Mouse (Mus musculus): ENCODE results near the gene Cit.

Gene Cit

GRCm38 (mm10) chr5:115851029-115851365, 5.9 kb downstream of the Cit start:
- no peak for DNase-seq (ENCODE audit: low spot score in 2 of 2)

GRCm38 (mm10) chr5:115852431-115852830, 7.4 kb downstream of the Cit start:
- DNase-seq (ENCODE audit: low spot score in 2 of 2), result no peak

- DNase-seq (ENCODE audit: low spot score in 2 of 2), result no peak
Observed at GRCm38 (mm10) chr5:115853691-115854090, 8.6 kb downstream of the Cit start.

- DNase-seq (ENCODE audit: low spot score in 2 of 2), result no peak
Observed at GRCm38 (mm10) chr5:115854370-115854769, 9.3 kb downstream of the Cit start.

- DNase-seq (ENCODE audit: low spot score in 2 of 2), result no peak
Observed at GRCm38 (mm10) chr5:115858652-115859051, 13.6 kb downstream of the Cit start.

GRCm38 (mm10) chr5:115859461-115859860, 14.4 kb downstream of the Cit start:
- no peak for DNase-seq (ENCODE audit: low spot score in 2 of 2)

GRCm38 (mm10) chr5:115861991-115862390, 16.9 kb downstream of the Cit start:
- DNase-seq (ENCODE audit: low spot score in 2 of 2), result no peak

GRCm38 (mm10) chr5:115862439-115862838, 17.4 kb downstream of the Cit start:
- DNase-seq (ENCODE audit: low spot score in 2 of 2), result no peak

GRCm38 (mm10) chr5:115866296-115866695, 21.2 kb downstream of the Cit start:
- DNase-seq (ENCODE audit: low spot score in 2 of 2), result no peak

- no peak for DNase-seq (ENCODE audit: low spot score in 2 of 2)
Observed at GRCm38 (mm10) chr5:115868540-115868939, 23.5 kb downstream of the Cit start.

GRCm38 (mm10) chr5:115869198-115869597, 24.1 kb downstream of the Cit start:
- DNase-seq (ENCODE audit: low spot score in 2 of 2), result no peak

GRCm38 (mm10) chr5:115871153-115871552, 26.1 kb downstream of the Cit start:
- no peak for DNase-seq (ENCODE audit: low spot score in 2 of 2)

GRCm38 (mm10) chr5:115872106-115872505, 27.0 kb downstream of the Cit start:
- no peak for DNase-seq (ENCODE audit: low spot score in 2 of 2)

GRCm38 (mm10) chr5:115872956-115873355, 27.9 kb downstream of the Cit start:
- DNase-seq (ENCODE audit: low spot score in 2 of 2), result no peak

GRCm38 (mm10) chr5:115877425-115877824, 32.3 kb downstream of the Cit start:
- no peak for DNase-seq (ENCODE audit: low spot score in 2 of 2)

GRCm38 (mm10) chr5:115882165-115882564, 37.1 kb downstream of the Cit start:
- no peak for DNase-seq (ENCODE audit: low spot score in 2 of 2)

GRCm38 (mm10) chr5:115884429-115884828, 39.4 kb downstream of the Cit start:
- no peak for DNase-seq (ENCODE audit: low spot score in 2 of 2)

- no peak for DNase-seq (ENCODE audit: low spot score in 2 of 2)
Observed at GRCm38 (mm10) chr5:115893772-115894171, 48.7 kb downstream of the Cit start.

- no peak for DNase-seq (ENCODE audit: low spot score in 2 of 2)
Observed at GRCm38 (mm10) chr5:115897036-115897435, 52.0 kb downstream of the Cit start.

- DNase-seq (ENCODE audit: low spot score in 2 of 2), result no peak
Observed at GRCm38 (mm10) chr5:115907037-115908009, 62.2 kb downstream of the Cit start.

GRCm38 (mm10) chr5:115908251-115908650, 63.2 kb downstream of the Cit start:
- DNase-seq (ENCODE audit: low spot score in 2 of 2), result no peak

GRCm38 (mm10) chr5:115908699-115909098, 63.6 kb downstream of the Cit start:
- DNase-seq (ENCODE audit: low spot score in 2 of 2), result no peak

GRCm38 (mm10) chr5:115909106-115909505, 64.0 kb downstream of the Cit start:
- DNase-seq (ENCODE audit: low spot score in 2 of 2), result no peak

- no peak for DNase-seq (ENCODE audit: low spot score in 2 of 2)
Observed at GRCm38 (mm10) chr5:115910491-115910890, 65.4 kb downstream of the Cit start.

All from spleen, postnatal 10 days (tissue).